Mouse (Mus musculus) intestine, embryonic 14.5 days (tissue): ENCODE results near the gene Ctsc. TPM values are rescaled to one million over a fixed set of nuclear protein-coding genes. Genes with fewer than 3 reads are reported as not detected.
A peak's percentile ranks its signal among the peaks of the same experiment; 100 is the strongest.
"Not testable (repeated sequence)": the region's sequence is repeated elsewhere in the genome, so short reads cannot be mapped to it uniquely, and the experiment has no call there.

Experiments
- ATAC-seq: fragments of 200-750 bp; cut with Nextera tagmentation; replicated peaks from 2 replicates; pipeline ENCODE4 v1.8.0; 2017; ENCODE audit warnings: low read depth, moderate number of reproducible peaks, moderate TSS enrichment, moderate library complexity; ENCODE audit not compliant: low FRiP score, low TSS enrichment
- DNase-seq: peaks from one replicate; pipeline ENCODE4 v3.0.0-alpha.2; 2018; ENCODE audit warnings: low spot score
- H3K27ac ChIP-seq: fragments of 300-500 bp; sonication (generic); 2 replicates; pipeline ENCODE4 v1.5.1; 2014; ENCODE audit warnings: low read depth, mild to moderate bottlenecking, control low read depth
- H3K27me3 ChIP-seq: fragments of 300-500 bp; sonication (generic); replicated peaks from 2 replicates; pipeline ENCODE4 v1.6.1; 2014; ENCODE audit warnings: low read length, control low read depth; ENCODE audit not compliant: control insufficient read depth, insufficient read depth
- H3K36me3 ChIP-seq: fragments of 300-500 bp; sonication (generic); 2 replicates; pipeline ENCODE4 v1.6.1; 2014; ENCODE audit warnings: low read length, control low read depth; ENCODE audit not compliant: control insufficient read depth, insufficient read depth
- H3K4me1 ChIP-seq: fragments of 300-500 bp; sonication (generic); replicated peaks from 2 replicates; pipeline ENCODE4 v1.6.1; 2014; ENCODE audit warnings: low read length, control low read depth, mixed read lengths; ENCODE audit not compliant: control insufficient read depth, insufficient read depth
- H3K4me2 ChIP-seq: fragments of 300-500 bp; sonication (generic); 2 replicates; pipeline ENCODE4 v1.6.1; 2014; ENCODE audit warnings: low read length
- H3K4me3 ChIP-seq: fragments of 300-500 bp; sonication (generic); 2 replicates; pipeline ENCODE4 v1.5.1; 2014; ENCODE audit warnings: low read depth, low read length, control low read depth, mixed read lengths
- H3K9ac ChIP-seq: fragments of 300-500 bp; sonication (generic); 2 replicates; pipeline ENCODE4 v1.6.1; 2014; ENCODE audit warnings: mild to moderate bottlenecking, low read length
- H3K9me3 ChIP-seq: fragments of 300-500 bp; sonication (generic); 2 replicates; pipeline ENCODE4 v1.6.1; 2016; ENCODE audit warnings: low read length, control low read depth; ENCODE audit not compliant: control insufficient read depth
- WGBS: fragments of 180-500 bp; shearing (Covaris S2); extraction: QIAGEN DNeasy Blood & Tissue Kit; methylation state at CpG from one replicate; pipeline ENCODE4 v1.1.7; 2014; 5-methylcytosine and 5-hydroxymethylcytosine counted together
- polyA plus RNA-seq: library from polyadenylated mRNA; unstranded; fragments of >200 nt; fragmentation: Nextera tagmentation; extraction: Ambion mirVana; gene quantifications from 2 replicates; pipeline ENCODE4 v1.2.1, GENCODE M21; 2014

Gene Ctsc
- 60.3 and 62.7 TPM in 2 replicates for polyA plus RNA-seq

DNA sequence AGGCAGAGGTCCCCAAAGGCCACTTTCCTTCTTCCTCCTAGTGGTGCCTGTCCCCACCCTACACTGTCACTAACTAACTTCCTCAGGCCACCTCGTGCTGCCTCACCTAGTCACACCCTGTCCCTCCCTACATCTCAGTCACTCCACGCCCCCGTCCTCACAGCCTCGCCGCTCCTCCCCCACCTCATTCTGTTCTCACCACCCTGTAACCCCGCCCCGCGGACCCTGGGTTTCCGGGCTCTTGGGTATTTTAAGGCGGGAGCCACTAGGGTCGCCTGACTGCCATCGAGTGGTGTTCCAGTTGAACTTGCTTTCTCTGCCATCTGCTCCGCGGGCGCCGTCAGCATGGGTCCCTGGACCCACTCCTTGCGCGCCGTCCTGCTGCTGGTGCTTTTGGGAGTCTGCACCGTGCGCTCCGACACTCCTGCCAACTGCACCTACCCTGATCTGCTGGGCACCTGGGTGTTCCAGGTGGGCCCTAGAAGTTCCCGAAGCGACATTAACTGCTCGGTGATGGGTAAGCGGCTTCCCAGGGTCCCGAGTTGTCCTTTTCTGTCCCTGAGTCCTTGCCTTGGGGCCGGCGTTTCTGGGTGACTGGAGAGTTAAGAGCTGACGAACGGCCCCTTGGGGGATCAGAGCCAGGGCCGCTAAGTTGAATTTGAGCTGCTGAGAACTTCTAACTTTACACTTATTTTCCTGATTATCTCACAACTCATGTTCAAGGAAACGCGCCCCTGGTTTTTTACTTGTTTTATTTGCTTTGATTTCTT lies at the start of gene Ctsc:
TSS of gene Ctsc (plus strand) at position 228 of the 770 bp plus-strand sequence.
- Histone ChIP-seq H3K27me3 (no peaks in the 10 kb centered on the region), H3K27ac (peak within 1 kb of the TSS; percentile 51; the same call in 1 of the 2 replicates), H3K4me3 (peak within 1 kb of the TSS; percentile 59), H3K4me1 (peaks cover 5% of the 10 kb centered on the region; the same call in 1 of the 2 replicates), H3K9ac (peak within 1 kb of the TSS; percentile 65), H3K36me3 (no peaks in the 10 kb centered on the region), H3K9me3 (no peaks in the 10 kb centered on the region), H3K4me2 (peak within 1 kb of the TSS; percentile 94)
- ATAC-seq (peak; percentile 95), DNase-seq (peak; percentile 88)
- WGBS, result 2% methylated on average over 34 of the region's 34 CpGs

DNA sequence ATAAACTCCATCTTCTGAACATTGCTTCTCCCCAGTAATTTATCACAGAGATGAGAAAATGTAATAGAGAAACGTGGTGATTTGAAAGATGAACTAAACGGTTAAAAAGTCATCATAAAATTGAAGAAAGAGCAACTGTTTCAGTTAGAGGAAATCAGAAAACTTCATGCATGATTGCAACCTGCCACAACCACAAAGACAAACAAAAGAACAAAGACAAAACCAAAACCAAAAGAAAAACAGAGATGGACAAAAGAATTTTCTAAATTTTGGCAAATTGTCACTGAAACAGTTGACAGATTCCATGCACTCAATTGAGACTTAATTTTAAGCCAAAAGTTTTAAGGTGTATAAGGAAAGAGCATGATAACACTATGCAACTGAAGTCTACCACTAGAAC lies 48.8 kb upstream of the Ctsc start:
- Histone ChIP-seq H3K27me3 (no peaks in the 10 kb centered on the region), H3K4me1 (no peaks in the 10 kb centered on the region), H3K36me3 (no peaks in the 10 kb centered on the region), H3K9me3 (no peaks in the 10 kb centered on the region), H3K27ac (no peak overlapping the region), H3K4me3 (no peak overlapping the region), H3K9ac (no peak overlapping the region), H3K4me2 (no peak overlapping the region)
- ATAC-seq (no peak), DNase-seq (no peak)
- 63% methylated on average over 2 of the region's 2 CpGs for WGBS

DNA sequence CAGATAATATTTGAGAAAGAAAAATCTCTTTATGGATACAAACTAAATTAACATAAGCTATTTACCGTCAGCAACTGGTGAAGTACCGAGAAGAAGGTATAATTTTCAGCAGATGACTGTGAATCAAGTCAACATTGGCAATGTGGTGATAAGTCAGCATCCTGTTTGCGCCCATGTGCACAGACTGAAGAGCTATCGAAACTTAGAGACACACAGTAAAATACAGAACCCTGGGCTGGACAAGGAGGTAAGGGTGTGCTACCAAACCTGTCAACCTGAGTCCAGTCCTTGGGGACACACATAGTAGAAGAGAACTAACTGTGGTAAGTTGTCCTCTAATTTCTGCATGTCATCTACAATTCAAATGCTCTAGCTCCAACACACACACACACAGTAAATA lies 47.8 kb upstream of the Ctsc start:
- H3K27me3 ChIP-seq, result no peaks in the 10 kb centered on the region
- no peak overlapping the region for H3K27ac ChIP-seq
- no peak overlapping the region for H3K4me3 ChIP-seq
- no peak overlapping the region for H3K9ac ChIP-seq
- no peaks in the 10 kb centered on the region for H3K4me1 ChIP-seq
- DNase-seq, result no peak
- H3K9me3 ChIP-seq, result no peaks in the 10 kb centered on the region
- H3K36me3 ChIP-seq, result no peaks in the 10 kb centered on the region
- no peak overlapping the region for H3K4me2 ChIP-seq
- no peak for ATAC-seq
- 90% methylated on average over 4 of the region's 4 CpGs for WGBS

DNA sequence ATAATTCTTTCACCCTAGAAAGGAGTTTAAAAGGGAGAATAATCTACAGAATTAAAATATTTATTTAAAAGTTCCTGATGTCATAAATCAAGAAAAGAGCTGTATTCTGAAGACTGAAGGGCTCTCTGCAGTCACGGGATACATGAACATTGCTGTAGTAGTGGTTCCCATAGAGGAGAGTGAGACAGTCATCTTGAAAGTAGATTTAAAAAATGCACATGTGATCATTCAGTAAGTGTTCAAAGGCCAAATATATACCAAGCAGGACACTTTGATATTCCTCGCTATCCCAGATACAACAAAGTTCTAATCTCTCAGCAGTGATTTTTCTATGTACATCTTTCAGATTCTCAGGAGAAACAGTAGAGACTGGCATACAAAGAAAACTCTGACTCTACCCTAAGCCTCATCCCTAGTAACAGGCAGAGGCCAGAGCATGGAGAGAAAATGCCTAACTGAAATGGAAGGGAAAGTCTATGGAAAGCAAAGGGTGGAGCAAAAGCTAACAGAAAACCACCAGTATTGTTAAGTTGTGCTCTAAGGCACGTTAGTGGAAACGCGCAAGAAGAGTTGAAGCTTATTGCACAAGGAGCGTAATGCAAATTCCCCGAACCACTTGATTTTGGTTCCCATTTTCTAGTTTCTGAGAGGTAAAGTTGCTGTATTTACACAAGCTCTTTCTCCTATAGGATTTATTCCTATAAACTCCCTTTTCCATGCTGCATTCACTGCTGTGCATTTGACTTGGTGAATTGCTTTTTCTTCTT lies 46.9 kb upstream of the Ctsc start:
- H3K4me3 ChIP-seq, result no peak overlapping the region
- no peak for ATAC-seq
- H3K9ac ChIP-seq, result no peak overlapping the region
- no peak overlapping the region for H3K27ac ChIP-seq
- H3K9me3 ChIP-seq, result no peaks in the 10 kb centered on the region
- no peak overlapping the region for H3K4me2 ChIP-seq
- H3K4me1 ChIP-seq, result no peaks in the 10 kb centered on the region
- WGBS, result 88% methylated on average over 7 of the region's 7 CpGs
- H3K27me3 ChIP-seq, result no peaks in the 10 kb centered on the region
- no peak for DNase-seq
- no peaks in the 10 kb centered on the region for H3K36me3 ChIP-seq

DNA sequence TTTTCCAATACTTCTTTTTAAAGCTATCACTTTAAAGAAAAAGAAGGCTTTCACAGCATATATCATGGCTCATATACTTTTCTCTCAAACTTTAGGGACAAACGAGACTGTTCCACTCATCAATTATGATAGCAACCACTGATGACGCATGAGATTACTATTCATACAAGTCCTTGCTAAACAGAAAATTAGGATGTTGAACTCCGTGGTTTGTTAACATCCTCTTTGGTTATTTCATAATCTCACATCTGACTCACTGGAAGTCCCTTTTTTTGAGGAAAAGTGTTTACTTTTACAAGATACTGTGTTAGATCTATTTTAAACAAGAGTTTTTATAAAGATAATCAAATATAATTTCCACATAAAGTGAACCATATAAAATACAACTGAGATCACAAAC lies 34.8 kb upstream of the Ctsc start:
- Histone ChIP-seq H3K27ac (no peak overlapping the region), H3K4me1 (no peaks in the 10 kb centered on the region), H3K9me3 (no peaks in the 10 kb centered on the region), H3K27me3 (no peaks in the 10 kb centered on the region), H3K4me2 (no peak overlapping the region), H3K36me3 (no peaks in the 10 kb centered on the region), H3K4me3 (no peak overlapping the region), H3K9ac (no peak overlapping the region)
- 52% methylated on average over 3 of the region's 3 CpGs for WGBS
- no peak for DNase-seq
- no peak for ATAC-seq

DNA sequence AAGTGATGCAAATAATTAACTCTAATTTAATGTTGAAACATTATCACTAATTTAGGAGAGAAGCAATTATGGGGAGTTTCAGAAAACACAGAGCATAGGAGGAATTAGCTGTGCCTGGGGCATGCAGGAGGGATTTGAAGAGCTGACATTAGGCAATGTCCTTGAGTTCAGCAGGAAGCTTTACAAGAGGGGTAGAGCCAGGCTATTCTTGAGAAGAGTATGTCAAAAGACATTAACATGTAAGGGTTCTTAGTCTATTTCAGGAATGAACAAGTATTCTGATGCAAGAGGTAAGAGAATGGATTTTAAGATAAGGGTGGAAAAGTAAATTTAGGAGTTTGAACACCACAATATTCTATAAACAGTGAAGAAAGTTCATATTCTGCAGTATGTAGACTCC lies 33.4 kb upstream of the Ctsc start:
- H3K27me3 ChIP-seq, result no peaks in the 10 kb centered on the region
- no peak overlapping the region for H3K4me2 ChIP-seq
- H3K27ac ChIP-seq, result no peak overlapping the region
- no peaks in the 10 kb centered on the region for H3K4me1 ChIP-seq
- no peak for DNase-seq
- H3K9me3 ChIP-seq, result no peaks in the 10 kb centered on the region
- H3K4me3 ChIP-seq, result no peak overlapping the region
- H3K9ac ChIP-seq, result no peak overlapping the region
- ATAC-seq, result no peak
- no peaks in the 10 kb centered on the region for H3K36me3 ChIP-seq

DNA sequence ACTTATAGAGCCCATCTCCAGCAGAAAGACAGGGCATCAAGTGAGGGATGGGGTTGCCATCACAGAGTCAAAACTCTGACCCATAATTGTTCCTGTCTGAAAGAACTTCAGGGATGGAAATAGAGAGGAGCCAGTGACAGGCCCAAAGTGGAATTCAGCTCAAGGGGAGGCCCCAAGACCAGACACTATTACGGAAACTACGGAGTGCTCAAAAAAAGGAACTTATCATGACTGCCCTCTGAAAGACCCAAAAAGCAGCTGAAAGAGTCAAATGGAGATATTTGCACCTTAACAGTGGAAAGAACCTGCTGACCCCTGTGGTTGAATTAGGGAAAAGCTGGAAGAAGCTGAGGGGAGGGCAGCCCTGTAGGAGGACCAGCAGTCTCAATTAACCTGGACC lies 27.5 kb upstream of the Ctsc start:
- not testable (repeated sequence) for H3K9me3 ChIP-seq, ATAC-seq, H3K4me1 ChIP-seq, H3K27me3 ChIP-seq, H3K9ac ChIP-seq, H3K4me3 ChIP-seq, H3K4me2 ChIP-seq, H3K36me3 ChIP-seq, DNase-seq, H3K27ac ChIP-seq
- 87% methylated on average over 2 of the region's 2 CpGs for WGBS

DNA sequence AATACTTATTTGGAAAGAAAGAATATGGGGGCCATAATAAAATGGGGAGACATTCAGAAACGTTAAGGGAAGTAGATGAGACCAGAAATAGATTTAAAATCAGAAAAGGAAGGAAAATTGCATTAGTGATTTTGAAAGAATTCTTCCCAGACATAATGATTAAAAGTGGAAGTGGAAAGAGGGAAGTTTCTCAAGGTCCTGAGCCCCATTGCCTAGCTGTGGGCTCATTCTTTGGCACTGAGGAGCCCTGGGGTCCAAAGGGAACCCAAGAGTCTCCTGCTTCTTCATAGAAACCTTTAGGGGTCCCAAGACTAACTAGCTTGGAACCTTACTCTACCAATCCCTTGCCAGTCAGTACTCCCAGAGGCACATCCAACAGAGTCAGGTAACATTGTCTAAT lies 26.4 kb upstream of the Ctsc start:
- Histone ChIP-seq H3K4me2 (no peak overlapping the region), H3K9ac (no peak overlapping the region), H3K27ac (no peak overlapping the region), H3K4me1 (no peaks in the 10 kb centered on the region), H3K4me3 (no peak overlapping the region), H3K9me3 (no peaks in the 10 kb centered on the region), H3K36me3 (no peaks in the 10 kb centered on the region), H3K27me3 (no peaks in the 10 kb centered on the region)
- DNase-seq, result no peak
- 68% methylated on average over 1 of the region's 1 CpGs for WGBS
- no peak for ATAC-seq
